Mouse (Mus musculus): ENCODE measurements around the gene Slco6c1. TPM values are rescaled to one million over a fixed set of nuclear protein-coding genes. Genes with fewer than 3 reads are reported as not detected.

The Slco6c1 gene
- total RNA-seq (2022): not detected

- no peak for DNase-seq (ENCODE audit: low spot score)
These were observed at the start of gene Slco6c1 for GRCm38 (mm10) chr1:97128201-97128600. TSS of gene Slco6c1 (minus strand) at chr1:97128301.

DNA sequence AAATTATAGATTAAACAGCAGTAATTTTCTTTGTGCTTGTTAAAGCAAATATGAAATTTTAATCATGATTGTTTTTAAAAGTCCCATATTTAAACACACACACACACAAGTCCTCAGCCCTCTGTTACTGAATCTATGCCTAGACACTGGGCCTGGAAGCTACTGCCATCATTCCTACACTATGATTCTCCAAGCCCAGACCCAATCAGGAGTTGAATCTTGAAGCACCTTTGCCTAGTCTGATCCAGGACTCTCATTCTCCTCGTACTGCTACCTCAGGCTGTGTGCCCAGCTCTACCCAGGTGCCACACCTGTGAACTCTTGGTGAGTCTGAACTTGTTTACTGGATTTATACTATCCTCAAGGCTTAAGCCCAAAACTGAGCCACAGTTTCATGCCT is 89.1 kb downstream of the Slco6c1 start:
- no peak for DNase-seq (ENCODE audit: low spot score)

- DNase-seq (ENCODE audit: low spot score): peak; percentile 1
These were observed 89.6 kb downstream of the Slco6c1 start for GRCm38 (mm10) chr1:97038548-97038947.

DNA sequence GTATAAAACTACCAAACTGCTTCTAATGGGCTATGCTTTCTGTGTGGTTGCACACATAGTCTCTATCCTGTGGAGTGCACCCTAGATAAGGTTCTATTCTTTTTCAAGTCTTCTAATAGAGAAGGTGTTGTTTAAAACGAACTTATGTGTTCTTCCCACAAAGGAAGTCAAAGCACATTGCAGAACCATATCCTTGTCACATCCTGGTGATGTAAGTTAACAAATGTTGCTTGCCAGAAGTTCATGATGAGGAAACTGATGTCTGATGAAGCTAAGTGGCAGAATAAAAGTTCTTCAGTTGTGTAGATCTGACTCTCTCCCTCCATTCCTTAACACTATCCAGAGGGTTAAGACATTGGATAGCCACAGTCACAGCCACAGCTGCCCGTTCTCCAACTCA is 90.1 kb downstream of the Slco6c1 start:
- no peak for DNase-seq (ENCODE audit: low spot score)

DNA sequence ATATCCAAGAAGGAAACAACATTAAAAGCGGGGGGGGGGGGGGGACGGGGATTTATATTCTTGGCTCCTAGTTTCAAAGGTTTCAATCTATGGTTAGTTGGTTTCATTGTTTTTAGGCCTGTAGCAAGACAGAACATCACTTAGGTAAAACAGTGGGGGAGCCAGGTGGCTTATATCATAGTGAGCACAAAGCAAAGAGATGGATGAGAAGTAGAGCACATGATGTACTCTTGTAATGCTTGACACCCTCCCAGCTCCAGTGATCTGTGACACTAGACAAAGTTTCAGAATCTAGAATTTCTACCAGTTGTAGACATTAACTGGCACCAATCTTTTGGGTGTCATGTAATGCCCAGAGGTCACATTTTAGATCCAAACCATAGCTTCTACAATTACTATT is 106.7 kb downstream of the Slco6c1 start:
- DNase-seq (ENCODE audit: low spot score): no peak

DNA sequence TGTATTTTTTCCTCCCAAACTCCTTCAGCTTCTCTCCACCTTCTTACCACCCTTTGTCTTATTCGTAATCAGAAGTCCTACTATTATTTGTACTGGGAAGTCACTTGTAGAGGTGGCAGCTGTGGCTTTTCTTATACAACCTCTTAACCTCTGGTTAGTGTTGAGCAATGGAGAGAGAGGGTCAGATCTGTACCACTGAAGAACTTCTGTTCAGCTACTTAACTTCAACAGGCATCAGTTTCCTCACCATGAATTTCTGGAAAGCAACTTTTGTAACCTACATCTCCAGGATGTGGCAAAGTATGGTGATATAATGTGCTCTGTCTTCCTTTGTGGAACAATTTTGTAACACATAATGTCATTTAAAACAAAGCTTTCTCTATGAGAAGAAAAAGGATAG is 108.7 kb downstream of the Slco6c1 start:
- no peak for DNase-seq (ENCODE audit: low spot score)

DNA sequence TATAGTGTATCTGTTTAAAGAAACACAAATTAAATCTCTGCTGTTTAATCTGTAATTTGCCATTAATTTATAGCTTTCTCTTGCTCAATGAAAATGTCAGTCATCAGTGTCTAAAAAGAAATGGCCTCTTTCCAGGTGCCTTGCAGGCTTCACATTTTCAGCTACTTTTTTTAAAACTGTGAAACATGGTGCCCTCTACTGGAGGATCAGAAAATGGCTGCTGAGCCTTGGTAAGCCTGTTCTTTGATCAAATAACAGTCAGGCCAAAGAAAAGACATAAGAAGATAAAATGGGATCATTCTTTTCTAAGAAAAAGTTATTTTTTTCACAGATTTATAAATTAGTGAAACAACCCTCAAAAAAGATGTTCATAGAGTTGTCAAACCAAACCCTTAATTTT is 109.1 kb downstream of the Slco6c1 start:
- no peak for DNase-seq (ENCODE audit: low spot score)
